8 mouse cellular contexts compared by ENCODE assay signal in genomic region chr10:127739083-127739660, GRCm38 (mm10). TPM values are rescaled to one million over a fixed set of nuclear protein-coding genes. Genes with fewer than 3 reads are reported as not detected.
DNase-seq lines count a peak whose midpoint lies in the region; ATAC-seq lines count a peak whose summit lies in the region.

Zbtb39 (plus strand) TSS chr10:127739538.

- DNase-seq in B cell, adult 2 months, result peak; percentile 89 to 92
- peak; percentile 69 to 80 for DNase-seq in adrenal gland, postnatal 4 days (ENCODE audit: low spot score in 2 of 2)
- peak; percentile 74 to 84 for DNase-seq in natural killer cell, adult 2 months (ENCODE audit: low spot score in 2 of 2)

- peak within 1 kb of the TSS; percentile 94 for H3K4me3 ChIP-seq in embryonic facial prominence, embryonic 15.5 days (replicated peaks)
- H3K4me3 ChIP-seq in heart, embryonic 12.5 days, result peak within 1 kb of the TSS; percentile 99
- peak within 1 kb of the TSS; percentile 95 for H3K4me3 ChIP-seq in kidney, embryonic 15.5 days (replicated peaks)
- H3K4me3 ChIP-seq in liver, embryonic 12.5 days, result peak within 1 kb of the TSS; percentile 88
- peak within 1 kb of the TSS; percentile 86 for H3K4me3 ChIP-seq in stomach, embryonic 14.5 days (ENCODE audit: low read depth, low read length)

- peak within 1 kb of the TSS; percentile 96 for H3K9ac ChIP-seq in embryonic facial prominence, embryonic 15.5 days
- peak within 1 kb of the TSS; percentile 99 for H3K9ac ChIP-seq in heart, embryonic 12.5 days
- H3K9ac ChIP-seq in kidney, embryonic 15.5 days, result peak within 1 kb of the TSS; percentile 99
- H3K9ac ChIP-seq in liver, embryonic 12.5 days, result peak within 1 kb of the TSS; percentile 92
- peak within 1 kb of the TSS; percentile 97 for H3K9ac ChIP-seq in stomach, embryonic 14.5 days (replicated peaks; ENCODE audit: low read depth, low read length)

- WGBS in embryonic facial prominence, embryonic 15.5 days, result 1% methylated on average over 57 of the region's 61 CpGs
- 2% methylated on average over 55 of the region's 61 CpGs for WGBS in heart, embryonic 12.5 days
- WGBS in kidney, embryonic 15.5 days, result under 1% methylated on average over 42 of the region's 61 CpGs
- WGBS in liver, embryonic 12.5 days (ENCODE audit: insufficient replicate concordance), result 1% methylated on average over 49 of the region's 61 CpGs
- 2% methylated on average over 43 of the region's 61 CpGs for WGBS in stomach, embryonic 14.5 days

- H3K4me1 ChIP-seq in embryonic facial prominence, embryonic 15.5 days, result peaks cover 16% of the 10 kb centered on the region
- peaks cover 14% of the 10 kb centered on the region for H3K4me1 ChIP-seq in heart, embryonic 12.5 days (replicated peaks)
- peaks cover 38% of the 10 kb centered on the region for H3K4me1 ChIP-seq in kidney, embryonic 15.5 days
- H3K4me1 ChIP-seq in liver, embryonic 12.5 days, result peaks cover 66% of the 10 kb centered on the region
- H3K4me1 ChIP-seq in stomach, embryonic 14.5 days (ENCODE audit: control insufficient read depth, insufficient read depth, low read length), result peaks cover 8% of the 10 kb centered on the region; the same call in 1 of the 2 replicates

- H3K27ac ChIP-seq in embryonic facial prominence, embryonic 15.5 days (replicated peaks), result peak within 1 kb of the TSS; percentile 75
- peak within 1 kb of the TSS; percentile 74 for H3K27ac ChIP-seq in heart, embryonic 12.5 days (ENCODE audit: poor library complexity, severe bottlenecking)
- peak within 1 kb of the TSS; percentile 91 for H3K27ac ChIP-seq in kidney, embryonic 15.5 days
- peak within 1 kb of the TSS; percentile 82 for H3K27ac ChIP-seq in liver, embryonic 12.5 days
- H3K27ac ChIP-seq in stomach, embryonic 14.5 days (ENCODE audit: low read length), result peak within 1 kb of the TSS; percentile 66

- peaks cover 29% of the 10 kb centered on the region for H3K36me3 ChIP-seq in embryonic facial prominence, embryonic 15.5 days
- peaks cover 30% of the 10 kb centered on the region for H3K36me3 ChIP-seq in heart, embryonic 12.5 days
- peaks cover 29% of the 10 kb centered on the region for H3K36me3 ChIP-seq in kidney, embryonic 15.5 days
- peaks cover 31% of the 10 kb centered on the region for H3K36me3 ChIP-seq in liver, embryonic 12.5 days
- H3K36me3 ChIP-seq in stomach, embryonic 14.5 days (ENCODE audit: control insufficient read depth, insufficient read depth, low read length), result peaks cover 29% of the 10 kb centered on the region

- ATAC-seq in embryonic facial prominence, embryonic 15.5 days (ENCODE audit: insufficient number of reproducible peaks, low FRiP score, low TSS enrichment, low read depth), result peak; percentile 85
- ATAC-seq in heart, embryonic 12.5 days (ENCODE audit: insufficient number of reproducible peaks, low FRiP score), result peak; percentile 84
- ATAC-seq in kidney, embryonic 15.5 days (replicated peaks; ENCODE audit: low FRiP score), result peak; percentile 82
- peak; percentile 75 for ATAC-seq in liver, embryonic 12.5 days
- ATAC-seq in stomach, embryonic 14.5 days (ENCODE audit: insufficient number of reproducible peaks, insufficient read depth, low FRiP score, low read depth), result peak; percentile 81

- H3K4me2 ChIP-seq in embryonic facial prominence, embryonic 15.5 days (replicated peaks), result peak within 1 kb of the TSS; percentile 62
- H3K4me2 ChIP-seq in heart, embryonic 12.5 days, result peak within 1 kb of the TSS; percentile 77
- peak within 1 kb of the TSS; percentile 66 for H3K4me2 ChIP-seq in kidney, embryonic 15.5 days
- peak within 1 kb of the TSS; percentile 86 for H3K4me2 ChIP-seq in liver, embryonic 12.5 days
- peak within 1 kb of the TSS; percentile 82 for H3K4me2 ChIP-seq in stomach, embryonic 14.5 days (replicated peaks; ENCODE audit: low read depth, low read length)

- H3K27me3 ChIP-seq in embryonic facial prominence, embryonic 15.5 days, result no peaks in the 10 kb centered on the region; the same call in 1 of the 2 replicates
- H3K27me3 ChIP-seq in heart, embryonic 12.5 days (replicated peaks), result no peaks in the 10 kb centered on the region
- no peaks in the 10 kb centered on the region for H3K27me3 ChIP-seq in kidney, embryonic 15.5 days
- no peaks in the 10 kb centered on the region for H3K27me3 ChIP-seq in liver, embryonic 12.5 days (replicated peaks)
- H3K27me3 ChIP-seq in stomach, embryonic 14.5 days (ENCODE audit: control insufficient read depth, insufficient read depth, low read length), result no peaks in the 10 kb centered on the region

- no peaks in the 10 kb centered on the region for H3K9me3 ChIP-seq in embryonic facial prominence, embryonic 15.5 days (replicated peaks)
- H3K9me3 ChIP-seq in heart, embryonic 12.5 days (replicated peaks), result no peaks in the 10 kb centered on the region
- H3K9me3 ChIP-seq in kidney, embryonic 15.5 days (replicated peaks), result no peaks in the 10 kb centered on the region
- 0 out of 2 replicates have a peak, but pooled peaks cover 2% of the 10 kb centered on the region for H3K9me3 ChIP-seq in liver, embryonic 12.5 days (replicated peaks)
- H3K9me3 ChIP-seq in stomach, embryonic 14.5 days (ENCODE audit: control insufficient read depth, low read depth, low read length), result no peaks in the 10 kb centered on the region

RNA-seq across cellular contexts. Expression of gene Zbtb39, which starts in this region (rescaled TPM):
- 10 to 100 TPM; 16.2 to 17.4 TPM for total RNA-seq in adrenal gland, postnatal 4 days (2021)
- 3.1 and 3.2 TPM in 2 replicates for polyA plus RNA-seq in embryonic facial prominence, embryonic 15.5 days (2015; fragmentation: Nextera tagmentation; extraction: Ambion mirVana)
- 2.5 TPM in 2 replicates for polyA plus RNA-seq in heart, embryonic 12.5 days (2016; fragmentation: Nextera tagmentation; extraction: Ambion mirVana)
- polyA plus RNA-seq in kidney, embryonic 15.5 days (2015; fragmentation: Nextera tagmentation; extraction: Ambion mirVana), result 3.9 TPM in 2 replicates
- polyA plus RNA-seq in liver, embryonic 12.5 days (2016; fragmentation: Nextera tagmentation; extraction: Ambion mirVana), result 1.3 and 1.4 TPM in 2 replicates
- polyA plus RNA-seq in stomach, embryonic 14.5 days (2014; fragmentation: Nextera tagmentation; extraction: Ambion mirVana), result 4.6 and 4.9 TPM in 2 replicates

Comparison
In these comparisons a context has a peak if more than half of its experiments do, and no peak if none do; other contexts are left out.
1. Peak in every context shown above with its lines: DNase-seq, ATAC-seq, H3K4me3 ChIP-seq and H3K27ac ChIP-seq.